Mouse (Mus musculus): ENCODE measurements around the gene Obp2b. TPM values are rescaled to one million over a fixed set of nuclear protein-coding genes. Genes with fewer than 3 reads are reported as not detected.

The Obp2b gene
- polyA plus RNA-seq, 1 experiment from 2014 or later = not detected

- H3K4me2 ChIP-seq (ENCODE audit: low read length) = no peak overlapping the region
- no peaks in the 10 kb centered on the region for H3K27me3 ChIP-seq (ENCODE audit: control insufficient read depth, insufficient read depth, low read length)
- no peak for DNase-seq
- ATAC-seq (ENCODE audit: low FRiP score, low TSS enrichment) = no peak
- 97% methylated on average over 3 of the region's 3 CpGs for WGBS
- H3K27ac ChIP-seq (replicated peaks; ENCODE audit: low read depth, low read length) = no peak overlapping the region
- no peaks in the 10 kb centered on the region for H3K36me3 ChIP-seq (ENCODE audit: control insufficient read depth, insufficient read depth, low read length)
- no peaks in the 10 kb centered on the region for H3K4me1 ChIP-seq (ENCODE audit: control insufficient read depth, insufficient read depth, low read length)
- H3K9me3 ChIP-seq (ENCODE audit: control insufficient read depth, low read length) = no peaks in the 10 kb centered on the region
- no peak overlapping the region for H3K9ac ChIP-seq (replicated peaks; ENCODE audit: low read length)
- H3K4me3 ChIP-seq (replicated peaks; ENCODE audit: low read depth, low read length) = no peak overlapping the region
Measured at GRCm38 (mm10) chr2:25789092-25789491, 52.3 kb downstream of the Obp2b start.

Other genes with a start within 250 kb of the Obp2b start
- not detected in 2 replicates for gene Lcn12, start 243.1 kb upstream of the Obp2b start, polyA plus RNA-seq (2014; fragmentation: Nextera tagmentation; extraction: Ambion mirVana)
- gene Fbxw5, start 236.3 kb upstream of the Obp2b start, polyA plus RNA-seq (2014; fragmentation: Nextera tagmentation; extraction: Ambion mirVana) = 110 and 117 TPM in 2 replicates
- 5.5 and 6.1 TPM in 2 replicates for gene C8g, start 235.3 kb upstream of the Obp2b start, polyA plus RNA-seq (2014; fragmentation: Nextera tagmentation; extraction: Ambion mirVana)
- 17.3 and 19.2 TPM in 2 replicates for gene Traf2, start 190.1 kb upstream of the Obp2b start, polyA plus RNA-seq (2014; fragmentation: Nextera tagmentation; extraction: Ambion mirVana)
- 318 and 409 TPM in 2 replicates for gene Edf1, start 179.2 kb upstream of the Obp2b start, polyA plus RNA-seq (2014; fragmentation: Nextera tagmentation; extraction: Ambion mirVana)
- gene Mamdc4, start 162.2 kb upstream of the Obp2b start, polyA plus RNA-seq (2014; fragmentation: Nextera tagmentation; extraction: Ambion mirVana) = 2.1 and 3.9 TPM in 2 replicates
- gene Phpt1, start 161.8 kb upstream of the Obp2b start, polyA plus RNA-seq (2014; fragmentation: Nextera tagmentation; extraction: Ambion mirVana) = 167 and 206 TPM in 2 replicates
- 8.8 and 9.2 TPM in 2 replicates for gene Ajm1, start 155.3 kb upstream of the Obp2b start, polyA plus RNA-seq (2014; fragmentation: Nextera tagmentation; extraction: Ambion mirVana)
- gene Rabl6, start 128.5 kb upstream of the Obp2b start, polyA plus RNA-seq (2014; fragmentation: Nextera tagmentation; extraction: Ambion mirVana) = 60.9 and 62.6 TPM in 2 replicates
- 0.28 and 0.33 TPM in 2 replicates for gene Ccdc183, start 119.3 kb upstream of the Obp2b start, polyA plus RNA-seq (2014; fragmentation: Nextera tagmentation; extraction: Ambion mirVana)
- gene Tmem141, start 115.0 kb upstream of the Obp2b start, polyA plus RNA-seq (2014; fragmentation: Nextera tagmentation; extraction: Ambion mirVana) = 38.4 and 46.5 TPM in 2 replicates
- gene Fcna, start 109.0 kb upstream of the Obp2b start, polyA plus RNA-seq (2014; fragmentation: Nextera tagmentation; extraction: Ambion mirVana) = 2.8 TPM in 1 of 2 replicates, not detected in the other
- gene Lcn8, start 83.9 kb upstream of the Obp2b start, polyA plus RNA-seq (2014; fragmentation: Nextera tagmentation; extraction: Ambion mirVana) = not detected in 2 replicates
- gene Lcn5, start 79.1 kb upstream of the Obp2b start, polyA plus RNA-seq (2014; fragmentation: Nextera tagmentation; extraction: Ambion mirVana) = not detected in 2 replicates
- not detected in 2 replicates for gene Lcn6, start 60.2 kb upstream of the Obp2b start, polyA plus RNA-seq (2014; fragmentation: Nextera tagmentation; extraction: Ambion mirVana)
- not detected in 2 replicates for gene Lcn10, start 54.3 kb upstream of the Obp2b start, polyA plus RNA-seq (2014; fragmentation: Nextera tagmentation; extraction: Ambion mirVana)
- not detected in 2 replicates for gene Obp2a, start 37.0 kb upstream of the Obp2b start, polyA plus RNA-seq (2014; fragmentation: Nextera tagmentation; extraction: Ambion mirVana)
- gene Bmyc, start 30.3 kb upstream of the Obp2b start, polyA plus RNA-seq (2014; fragmentation: Nextera tagmentation; extraction: Ambion mirVana) = 114 and 151 TPM in 2 replicates
- gene Lcn3, start 28.6 kb downstream of the Obp2b start, polyA plus RNA-seq (2014; fragmentation: Nextera tagmentation; extraction: Ambion mirVana) = not detected in 2 replicates
- not detected in 2 replicates for gene Lcn11, start 40.0 kb downstream of the Obp2b start, polyA plus RNA-seq (2014; fragmentation: Nextera tagmentation; extraction: Ambion mirVana)
- not detected in 2 replicates for gene Gm13539, start 45.2 kb downstream of the Obp2b start, polyA plus RNA-seq (2014; fragmentation: Nextera tagmentation; extraction: Ambion mirVana)
- gene Glt6d1, start 78.8 kb downstream of the Obp2b start, polyA plus RNA-seq (2014; fragmentation: Nextera tagmentation; extraction: Ambion mirVana) = not detected in 2 replicates
- not detected in 2 replicates for gene Lcn9, start 86.1 kb downstream of the Obp2b start, polyA plus RNA-seq (2014; fragmentation: Nextera tagmentation; extraction: Ambion mirVana)
- gene Sohlh1, start 110.2 kb downstream of the Obp2b start, polyA plus RNA-seq (2014; fragmentation: Nextera tagmentation; extraction: Ambion mirVana) = not detected in 2 replicates
- gene Kcnt1, start 126.7 kb downstream of the Obp2b start, polyA plus RNA-seq (2014; fragmentation: Nextera tagmentation; extraction: Ambion mirVana) = 10.1 and 11.3 TPM in 2 replicates
- gene Camsap1, start 246.3 kb downstream of the Obp2b start, polyA plus RNA-seq (2014; fragmentation: Nextera tagmentation; extraction: Ambion mirVana) = 82.1 and 95.9 TPM in 2 replicates

Measured in midbrain, embryonic 14.5 days (tissue).